Mouse (Mus musculus) cerebellum, postnatal 25 days (tissue): ENCODE results near the gene Taf8.
A peak's percentile ranks its signal among the peaks of the same experiment; 100 is the strongest.

ENCODE experiments used
- DNase-seq, 2 experiments: peaks; one replicate each; pipeline ENCODE4 v3.0.0; 2021; ENCODE audit warnings: mixed read lengths in 2 of 2

Gene Taf8

DNA sequence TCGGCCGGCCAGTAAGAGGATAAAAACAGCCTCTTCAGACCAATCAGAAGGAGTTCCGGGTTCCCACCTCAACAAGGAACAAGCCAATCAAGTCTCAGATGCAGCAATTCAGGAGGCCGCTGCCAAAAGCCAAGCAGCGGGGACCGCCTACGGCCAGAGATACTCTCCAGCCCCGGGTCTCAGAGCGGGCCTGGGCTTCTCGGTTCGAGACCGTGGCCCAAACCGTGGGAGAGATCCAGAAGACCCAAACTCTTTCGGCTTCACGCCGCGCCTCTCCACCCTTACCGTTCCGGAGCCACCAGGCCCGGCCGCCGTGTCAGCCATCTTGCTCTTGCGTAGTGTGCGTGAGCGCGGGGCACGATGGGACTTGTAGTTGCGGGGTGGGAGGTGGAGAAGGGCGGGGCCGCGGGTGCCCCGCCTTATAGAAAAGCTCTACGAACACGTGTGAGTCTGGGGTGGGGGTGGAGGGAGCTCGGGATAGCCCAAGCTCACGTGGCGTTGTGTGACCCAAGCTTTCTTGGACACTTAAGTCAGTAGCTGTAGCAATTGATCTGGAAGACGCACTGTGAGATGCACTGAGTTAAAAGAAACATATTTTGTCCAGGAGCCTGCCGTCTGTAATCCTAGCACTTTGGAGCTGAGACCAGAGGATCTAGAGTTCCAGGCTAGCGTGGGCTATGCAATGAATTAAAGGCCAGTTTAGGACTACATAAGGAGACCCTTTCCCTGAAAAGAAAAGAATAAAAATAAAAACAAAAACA is at the start of gene Taf8:
Gene Taf8, minus strand, starts transcription at position 347 of the 761 bp plus-strand sequence.
- DNase-seq = peak; percentile 95 to 97

DNA sequence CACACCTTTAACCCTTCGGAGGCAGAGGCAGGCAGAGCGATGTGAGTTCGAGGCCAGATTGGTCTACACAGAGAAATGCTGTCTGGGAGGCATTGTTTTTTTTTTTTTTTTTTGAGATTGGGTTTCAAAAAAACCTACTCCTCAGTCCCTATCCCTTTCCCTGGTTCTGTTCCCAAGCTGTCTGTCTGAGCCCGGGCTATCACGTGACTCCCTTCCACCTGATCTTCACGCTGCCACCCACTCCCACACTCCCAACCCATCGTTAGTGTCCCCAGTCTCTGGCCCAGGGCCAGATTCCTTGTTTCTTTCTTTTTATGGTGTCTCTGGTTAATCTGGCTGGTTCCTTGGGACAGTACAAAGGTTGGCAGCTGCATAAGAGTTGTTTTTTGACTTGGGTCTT is 49.0 kb upstream of the Taf8 start:
- no peak for DNase-seq

DNA sequence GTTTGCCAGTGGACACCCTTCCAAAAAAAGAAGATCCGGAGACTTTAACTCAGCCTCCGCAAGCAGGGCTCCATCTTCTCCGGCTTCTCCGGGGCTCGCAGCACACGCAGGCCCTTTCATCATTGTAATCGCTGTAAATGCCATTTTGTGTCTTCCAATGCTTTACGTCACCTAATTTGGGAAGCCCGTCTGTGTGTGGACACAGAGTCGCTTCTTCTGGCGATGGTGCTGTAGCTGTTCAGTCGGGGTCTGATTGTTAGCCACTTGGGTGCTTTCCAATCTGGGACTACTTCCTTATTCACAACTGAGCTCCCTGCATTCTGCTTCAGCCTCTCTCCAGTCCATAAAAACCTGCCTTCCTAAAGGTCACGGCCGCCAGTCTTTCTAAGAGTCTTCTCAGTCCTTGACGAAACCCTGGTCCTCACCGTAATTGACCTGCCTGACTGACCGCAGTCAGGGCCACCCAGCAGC is 43.8 kb upstream of the Taf8 start:
- peak in 1 of 2 experiments; percentile 4 for DNase-seq

DNA sequence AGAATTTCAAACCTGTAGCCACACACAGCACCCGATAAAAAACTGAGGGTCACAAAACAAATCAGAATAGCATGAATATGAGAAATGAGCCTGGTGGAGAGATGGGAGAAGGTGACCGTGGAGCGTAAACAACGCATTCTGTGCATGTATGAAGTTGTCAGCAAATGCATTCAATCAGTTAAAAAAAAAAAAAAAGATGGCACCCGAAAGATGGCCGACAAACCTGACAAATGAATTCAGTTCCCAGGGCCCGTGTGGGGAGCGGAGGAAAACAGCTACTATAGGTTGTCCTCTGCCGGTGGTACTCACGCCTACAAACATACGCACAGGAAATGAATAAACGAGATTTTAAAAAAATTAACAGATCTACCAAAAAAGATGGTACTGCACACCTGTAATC is 43.1 kb upstream of the Taf8 start:
- DNase-seq = no peak

DNA sequence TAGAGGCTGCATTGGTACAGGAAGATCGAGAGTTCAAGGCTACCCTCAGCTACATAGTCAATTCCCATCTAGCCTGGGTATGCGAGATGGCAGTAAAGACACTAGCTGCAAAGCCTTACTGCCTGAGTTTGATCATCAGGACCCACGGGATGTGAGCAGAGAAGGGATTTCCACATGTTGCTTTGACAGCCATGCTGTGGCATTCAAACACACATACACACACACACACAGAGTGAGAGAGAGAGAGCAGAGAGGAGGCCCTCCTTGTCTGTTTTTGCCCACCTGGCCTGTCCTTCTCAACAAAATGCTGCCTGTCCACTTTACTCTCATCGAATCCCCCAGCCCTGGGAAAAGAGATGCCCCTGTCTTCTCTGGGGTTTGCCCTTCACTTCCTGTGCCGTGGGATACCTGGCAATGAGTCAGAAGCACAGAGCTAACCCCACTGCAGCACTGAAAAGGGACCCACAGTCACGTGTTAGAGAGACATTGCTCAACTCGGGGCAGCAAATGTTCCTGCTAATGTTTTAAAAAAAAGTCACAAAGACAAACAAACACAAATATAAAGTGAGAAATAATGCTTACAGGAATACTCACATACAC is 41.1 kb upstream of the Taf8 start:
- no peak for DNase-seq

DNA sequence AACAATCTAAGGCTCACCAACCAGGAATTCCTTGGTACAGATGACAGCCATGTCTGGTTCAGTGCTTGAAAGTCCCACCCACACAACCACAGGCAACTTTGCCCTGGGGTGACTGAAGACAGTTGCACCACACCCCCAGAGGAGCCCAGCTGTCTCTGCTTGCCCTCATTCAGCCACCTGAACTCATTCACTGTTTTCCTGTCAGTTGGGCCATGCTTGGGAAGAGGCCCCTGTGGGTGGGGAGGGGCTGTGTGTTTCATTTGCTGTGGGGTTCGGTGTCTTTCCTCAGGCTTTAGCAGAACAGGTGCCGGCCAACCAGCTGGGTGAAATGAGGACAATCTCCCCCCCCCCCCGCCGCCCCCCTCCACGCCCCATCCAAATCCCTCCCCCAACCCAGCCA is 40.0 kb upstream of the Taf8 start:
- DNase-seq = no peak

DNA sequence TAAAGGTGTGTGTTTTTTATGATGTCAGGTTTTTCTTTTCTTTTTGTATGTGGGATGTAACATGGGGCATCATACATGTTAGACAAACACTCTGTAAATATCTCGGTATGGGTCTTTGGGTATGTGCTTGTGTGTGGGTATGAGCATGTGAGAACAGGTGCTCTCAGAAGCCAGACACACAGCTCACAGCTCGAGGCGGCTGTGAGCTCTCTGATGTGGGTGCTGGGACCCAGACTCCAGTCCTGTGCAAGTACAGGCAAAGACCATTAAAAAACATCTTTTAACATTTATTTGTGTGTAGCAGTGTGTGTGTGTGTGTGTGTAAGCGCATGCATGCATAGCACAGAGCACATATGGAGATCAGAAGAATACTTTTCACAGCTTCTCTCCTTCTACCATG is 37.0 kb upstream of the Taf8 start:
- DNase-seq = no peak

DNA sequence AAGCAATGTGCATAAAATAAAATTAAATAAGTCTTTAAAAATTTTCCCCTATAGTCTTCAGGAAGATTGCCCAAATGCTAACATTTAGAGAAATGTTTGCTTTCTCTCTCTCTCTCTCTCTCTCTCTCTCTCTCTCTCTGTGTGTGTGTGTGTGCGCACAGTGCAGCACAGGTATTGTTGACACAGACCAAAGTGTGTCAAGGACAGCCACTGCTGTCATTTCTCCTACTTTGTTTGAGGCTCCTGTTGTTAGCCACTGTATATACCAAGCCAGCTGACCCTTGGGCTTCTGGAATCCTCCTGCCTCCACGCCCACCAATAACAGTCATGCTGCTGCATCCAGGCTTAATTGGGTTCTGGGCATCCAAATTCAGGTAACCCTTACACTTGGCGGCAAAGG is 36.0 kb upstream of the Taf8 start:
- DNase-seq = no peak

DNA sequence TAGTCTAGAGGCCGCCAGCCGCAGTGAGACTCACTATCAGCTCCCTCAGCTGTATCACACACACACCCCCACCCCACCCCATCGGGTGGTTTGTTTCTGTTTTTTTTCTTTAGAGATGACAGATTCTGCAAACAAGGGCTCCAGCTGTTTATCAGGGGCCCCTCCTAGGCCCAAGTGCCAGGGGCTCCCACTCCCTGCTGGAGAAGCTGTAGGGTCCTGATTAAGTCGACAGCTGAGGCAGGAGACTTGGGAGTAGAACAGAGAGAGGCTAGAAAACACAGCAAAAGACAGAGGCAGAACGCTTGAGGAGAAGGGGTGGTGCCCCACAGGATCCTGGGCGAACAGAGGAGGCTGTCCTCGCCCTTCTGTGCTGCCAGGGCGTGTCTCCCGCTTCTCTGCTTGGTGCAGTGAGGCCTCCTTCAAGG is 33.7 kb upstream of the Taf8 start:
- DNase-seq = no peak

DNA sequence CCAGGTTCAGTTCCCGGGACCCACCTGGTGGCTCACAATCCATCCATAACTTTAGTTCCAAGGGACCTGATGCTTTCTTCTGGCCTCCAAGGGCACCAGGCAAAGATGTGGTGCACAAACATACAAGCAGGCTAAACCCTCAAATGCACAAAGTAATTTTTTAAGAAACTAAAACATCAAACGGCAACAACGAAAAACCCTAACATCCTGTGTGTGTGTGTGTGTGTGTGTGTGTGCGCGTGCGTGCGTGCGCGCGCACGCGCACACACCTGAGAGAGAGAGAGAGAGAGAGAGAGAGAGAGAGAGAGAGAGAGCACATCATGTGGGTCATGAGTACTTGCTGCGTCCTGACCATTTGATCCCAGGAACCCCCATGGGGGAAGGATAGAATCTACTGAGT is 31.6 kb upstream of the Taf8 start:
- no peak for DNase-seq

DNA sequence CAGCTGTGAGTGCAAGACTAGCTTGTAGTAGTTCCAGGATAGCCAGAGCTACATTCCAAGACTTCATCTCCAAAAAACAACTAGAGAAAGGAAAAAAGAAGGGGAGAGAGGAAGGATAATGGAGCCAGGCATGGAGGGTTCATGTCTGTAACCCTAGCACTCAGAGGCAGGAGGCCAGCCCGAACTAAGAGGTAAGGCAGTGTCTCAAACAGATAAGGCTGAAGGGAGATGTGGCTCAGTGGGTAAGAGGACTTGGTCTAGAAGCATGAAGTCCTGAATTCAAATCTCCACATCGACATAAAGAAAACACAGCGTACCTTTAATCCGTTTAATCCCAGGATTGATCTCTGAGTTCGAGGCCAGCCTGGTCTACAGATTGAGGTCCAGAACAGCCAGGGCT is 30.3 kb upstream of the Taf8 start:
- no peak for DNase-seq

DNA sequence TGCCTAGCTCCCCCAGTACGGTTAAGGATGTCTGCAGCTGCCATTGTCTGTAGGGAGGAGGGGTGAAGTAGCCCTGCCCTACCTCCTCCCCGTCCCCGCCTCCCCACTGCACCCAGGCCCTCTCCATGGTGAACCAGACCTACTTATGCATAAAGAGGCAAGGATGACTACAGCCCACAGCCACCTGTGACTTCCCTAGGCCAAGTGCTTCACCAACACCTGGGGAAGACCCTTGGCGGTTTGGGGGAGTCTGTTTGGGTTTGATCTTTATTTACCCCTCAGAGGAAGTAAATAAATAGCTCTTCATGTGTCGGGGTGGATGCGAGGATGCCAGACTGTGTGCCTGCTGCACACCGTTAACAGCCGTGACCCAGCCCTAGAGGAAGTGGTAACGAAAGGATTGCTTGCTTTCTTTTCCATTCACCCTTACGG is 29.3 kb upstream of the Taf8 start:
- no peak for DNase-seq

DNA sequence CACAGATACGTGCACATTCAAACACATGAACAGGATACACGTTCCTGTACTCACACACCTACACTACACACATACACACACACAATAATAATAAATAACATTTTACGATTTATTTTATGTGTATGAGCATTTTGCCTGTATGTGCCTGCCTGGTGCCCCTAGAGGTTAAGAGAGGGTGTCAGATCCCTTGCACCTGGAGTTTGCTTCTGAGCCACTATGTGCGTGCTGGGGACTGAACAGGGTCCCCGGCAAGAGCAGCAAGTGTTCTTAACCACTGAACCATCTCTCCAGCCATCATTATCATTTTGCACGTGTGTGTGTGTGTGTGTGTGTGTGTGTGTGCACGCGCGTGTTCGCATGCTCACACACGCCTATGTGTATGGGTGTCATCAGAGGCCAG is 27.5 kb upstream of the Taf8 start:
- DNase-seq = no peak

DNA sequence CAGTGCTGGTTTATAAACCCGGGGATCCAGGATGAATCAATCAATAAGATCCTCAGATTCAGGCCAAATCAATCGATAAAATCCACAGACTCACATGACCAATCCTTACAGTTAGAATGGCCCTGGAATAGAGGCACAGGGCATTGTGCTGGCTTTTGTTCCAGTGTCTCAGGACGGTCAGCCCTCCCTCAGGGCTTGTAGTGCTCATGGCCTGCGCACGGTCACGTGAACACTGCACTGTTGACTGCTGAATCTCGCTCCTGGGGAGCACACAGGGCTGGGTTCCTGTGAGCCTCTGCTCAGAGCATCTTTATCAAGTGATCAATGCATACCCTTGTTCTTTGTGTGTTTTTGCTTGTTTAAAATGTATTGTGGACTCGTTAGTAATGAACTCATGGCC is 26.8 kb upstream of the Taf8 start:
- no peak for DNase-seq

DNA sequence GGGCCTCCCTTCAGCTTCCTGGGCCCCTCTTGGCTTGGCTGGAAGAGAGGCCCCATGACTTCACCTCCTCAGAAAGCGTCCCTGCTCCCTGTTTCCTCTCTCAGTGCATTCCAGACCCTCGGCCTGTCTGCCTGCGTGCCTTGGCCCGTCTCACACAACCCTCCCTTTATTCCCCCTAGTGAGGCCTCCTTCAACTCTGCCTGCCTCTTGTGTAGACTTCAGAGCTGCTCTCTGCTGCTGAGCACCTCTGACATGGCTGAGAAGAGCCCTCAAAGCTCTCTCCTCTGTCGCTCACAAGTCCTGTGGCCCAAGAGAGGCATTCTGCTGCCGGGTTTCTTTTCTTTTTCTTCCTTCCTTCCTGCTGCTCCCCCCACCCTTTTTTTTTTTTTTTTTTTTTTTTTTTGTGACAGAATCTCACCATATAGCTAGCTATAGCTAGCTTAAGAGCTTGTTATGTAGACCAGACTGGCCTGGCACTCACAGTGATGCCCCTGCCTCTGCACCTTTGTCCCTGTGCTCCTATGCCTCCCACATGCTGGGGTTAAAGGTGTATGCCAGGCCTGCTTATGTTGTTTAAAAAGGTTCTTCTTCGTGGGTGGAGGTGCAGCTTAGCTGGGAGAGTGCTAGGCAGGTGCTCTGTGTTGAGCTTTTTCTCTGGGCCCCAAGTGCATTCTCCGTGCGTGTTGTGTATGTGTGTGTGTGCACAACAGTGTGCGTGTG is 25.6 kb upstream of the Taf8 start:
- no peak for DNase-seq

DNA sequence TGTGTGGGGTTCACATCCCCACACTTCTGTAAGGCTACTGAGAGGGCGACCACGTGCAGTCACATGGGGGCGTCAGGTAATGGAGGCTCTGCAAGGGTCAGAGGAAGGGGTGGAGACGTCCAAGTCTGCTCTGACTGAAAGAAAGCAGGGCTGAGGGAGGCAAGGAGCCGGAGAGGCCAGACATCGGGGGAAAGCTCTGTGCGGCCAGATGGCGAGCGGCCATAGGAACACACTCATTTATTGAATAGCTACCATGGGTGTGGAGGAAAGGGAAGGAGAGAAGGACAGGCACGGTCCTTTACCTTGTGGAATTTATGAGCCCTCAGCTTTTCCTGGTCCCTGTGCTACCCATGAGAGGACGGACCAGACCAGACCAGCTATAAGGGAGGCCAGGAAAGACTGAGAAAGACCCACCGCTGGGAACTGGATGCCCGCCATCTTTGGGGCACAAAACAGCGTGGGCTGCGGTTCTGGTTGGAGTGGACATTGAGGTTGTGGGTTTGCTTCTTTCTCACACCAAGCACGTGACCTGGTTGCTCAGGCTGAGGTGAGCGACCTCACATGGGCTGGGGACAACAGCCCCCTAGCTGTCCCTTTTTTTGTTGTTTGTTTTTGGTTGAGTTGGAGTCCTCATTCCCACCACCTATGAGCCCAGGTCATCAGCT is 24.9 kb upstream of the Taf8 start:
- DNase-seq = no peak

DNA sequence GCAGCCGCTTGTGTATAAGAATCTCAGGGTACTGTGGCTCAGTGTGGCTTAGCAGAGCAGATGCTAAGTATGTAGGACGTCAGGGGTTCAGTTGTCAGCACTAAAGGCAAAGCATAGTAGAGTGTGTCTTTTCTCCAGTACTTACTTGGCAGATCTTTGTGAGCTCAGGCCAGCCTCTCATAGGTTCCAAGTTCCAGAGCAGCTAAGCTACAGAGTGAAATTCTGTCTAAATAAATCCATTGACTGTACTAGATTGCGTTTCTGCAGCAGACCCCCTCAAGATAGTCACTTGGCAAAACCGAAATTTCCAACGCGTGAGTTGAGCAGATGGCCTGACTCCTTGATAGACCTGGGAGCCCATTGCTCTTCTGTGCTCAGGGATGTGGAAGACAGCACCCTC is 22.9 kb upstream of the Taf8 start:
- no peak for DNase-seq

DNA sequence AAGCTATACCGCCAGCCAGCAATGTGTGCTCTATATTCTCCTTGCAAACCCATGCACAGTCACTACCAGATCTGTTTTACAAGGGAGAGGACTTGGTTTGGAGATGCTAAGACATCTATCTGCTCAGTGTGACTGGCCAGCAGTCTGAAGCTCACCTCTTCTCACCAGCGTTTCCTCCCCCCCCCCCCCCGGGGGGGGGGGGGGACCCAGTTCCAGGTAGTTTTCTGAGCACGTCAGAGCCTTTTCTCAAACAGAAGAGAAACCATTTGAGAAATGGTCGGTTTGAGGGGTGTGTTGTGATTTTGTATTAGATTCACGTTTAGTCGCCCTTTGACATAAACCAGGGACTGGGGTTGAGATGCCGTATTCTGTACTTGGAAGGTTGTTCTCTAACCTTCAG is 22.0 kb upstream of the Taf8 start:
- DNase-seq = no peak

DNA sequence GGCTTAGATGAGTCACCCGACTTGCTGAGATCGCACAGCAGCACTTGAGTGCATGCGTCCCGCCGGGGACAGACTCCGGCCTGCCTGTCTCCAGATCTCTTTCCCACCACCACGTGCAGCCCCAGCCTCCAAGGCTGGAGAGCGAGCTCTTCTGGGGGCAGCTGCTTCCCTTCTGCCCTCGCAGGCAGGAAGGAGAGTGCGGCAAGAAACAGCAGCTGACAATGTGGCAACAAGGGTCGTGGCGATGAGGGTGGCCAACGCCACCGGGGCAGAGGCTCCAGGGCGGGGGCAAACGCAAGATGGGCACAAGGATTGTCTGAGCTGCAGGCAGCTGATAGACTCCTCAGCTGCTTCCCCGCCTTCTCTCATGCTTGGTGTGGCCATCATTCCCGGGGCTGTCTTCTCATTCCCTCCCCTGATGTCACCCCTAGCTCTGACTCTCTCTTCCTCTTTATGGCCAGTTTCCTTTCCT is 21.2 kb upstream of the Taf8 start:
- no peak for DNase-seq

DNA sequence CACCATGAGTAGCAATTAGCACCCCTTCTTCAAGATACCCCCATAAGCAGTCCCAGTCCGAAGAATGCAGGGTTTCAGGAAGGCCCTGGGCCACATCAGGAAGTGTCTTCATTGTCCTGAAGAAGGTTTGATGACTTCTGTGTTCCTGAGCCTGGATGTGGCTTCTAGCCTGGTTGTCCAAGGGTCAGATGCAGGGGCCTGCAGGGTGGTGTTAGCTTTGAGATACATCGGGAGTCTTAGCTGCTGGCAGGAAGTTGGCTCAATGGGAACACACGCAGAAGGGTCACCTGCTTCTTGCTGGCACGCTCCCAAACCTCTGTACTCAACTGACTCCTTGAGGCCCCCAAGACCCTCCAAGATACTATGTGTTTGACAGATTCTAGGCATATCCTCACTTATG is 20.4 kb upstream of the Taf8 start:
- DNase-seq = no peak

DNA sequence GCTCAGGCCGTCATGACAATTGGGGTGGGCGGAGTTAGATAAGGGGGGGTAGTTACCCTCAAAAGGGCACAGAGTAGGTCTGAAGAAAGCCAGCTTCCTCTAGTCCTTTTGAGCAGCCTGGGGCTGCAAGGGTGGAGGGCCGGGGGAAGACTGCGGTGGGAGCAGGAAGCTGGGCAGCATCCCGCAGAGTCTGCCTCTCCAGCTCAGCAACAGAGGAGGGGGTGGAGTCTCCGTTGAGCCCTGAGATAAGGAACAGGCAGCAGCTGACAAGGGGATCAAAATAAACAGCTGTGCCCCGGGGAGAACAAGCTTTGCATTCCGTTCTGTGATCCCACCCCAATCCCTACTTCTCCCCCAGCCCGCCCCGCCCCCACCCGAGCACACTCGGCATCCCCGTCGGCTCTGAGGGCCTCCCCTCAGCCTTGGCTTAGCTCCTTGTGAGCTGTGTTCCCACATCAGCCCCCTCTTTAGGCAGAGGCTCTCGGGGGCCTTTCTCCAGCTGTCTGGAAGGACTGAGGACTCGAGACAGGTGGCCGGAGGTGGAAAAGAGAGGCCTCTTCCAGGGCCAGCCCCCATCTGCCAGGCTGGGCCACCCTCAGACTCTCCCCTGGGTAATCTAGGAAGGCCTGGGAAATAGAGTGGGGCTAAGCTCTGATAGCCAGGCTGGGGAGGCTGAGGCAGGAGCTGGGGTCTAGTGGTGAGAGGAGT is 19.6 kb upstream of the Taf8 start:
- no peak for DNase-seq

DNA sequence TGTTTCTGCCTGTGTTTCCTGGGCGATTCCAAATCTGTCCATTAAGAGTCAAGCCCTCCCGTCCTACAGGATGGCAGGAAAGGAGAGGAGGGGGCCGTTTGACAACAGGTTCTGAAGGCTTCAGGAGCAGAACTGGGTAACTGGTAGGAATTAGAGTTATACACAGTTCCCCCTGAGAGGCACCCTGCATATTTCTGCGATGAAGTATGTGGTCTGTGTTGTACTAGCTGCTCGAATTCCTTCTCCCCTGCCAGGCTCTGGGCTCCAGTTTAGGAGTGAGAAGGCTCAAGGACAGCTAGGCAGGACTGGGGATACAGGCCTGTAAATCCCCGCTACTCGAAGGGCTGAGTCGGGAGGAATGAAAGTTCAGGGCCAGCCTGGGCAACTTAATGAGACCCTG is 16.1 kb upstream of the Taf8 start:
- no peak for DNase-seq

DNA sequence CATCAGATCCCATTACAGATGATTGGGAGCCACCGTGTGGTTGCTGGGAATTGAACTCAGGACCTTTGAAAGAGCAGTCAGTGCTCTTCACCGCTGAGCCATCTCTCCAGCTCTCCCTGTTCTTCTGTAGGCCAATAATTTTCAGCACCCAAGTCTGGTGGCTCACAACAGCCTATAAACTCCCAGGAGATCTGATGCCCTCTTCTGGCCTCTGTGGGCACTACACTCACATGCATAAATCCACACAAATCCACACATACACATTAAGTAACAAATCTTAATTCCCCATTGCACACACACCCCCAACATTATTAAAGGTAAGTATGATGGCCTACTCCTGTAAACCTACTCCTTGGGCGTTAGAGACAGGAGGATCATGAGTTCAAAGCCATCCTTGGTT is 14.1 kb upstream of the Taf8 start:
- no peak for DNase-seq
